Mouse (Mus musculus) ES-Bruce4 (cell line): Measurements from ENCODE around the gene Apopt1. TPM values are rescaled to one million over a fixed set of nuclear protein-coding genes. Genes with fewer than 3 reads are reported as not detected.
A peak's percentile ranks its signal among the peaks of the same experiment; 100 is the strongest.

Experiments used
- H3K27ac ChIP-seq: 2 replicates; pipeline ENCODE4 v1.5.1; 2012; ENCODE audit warnings: low read length, inconsistent platforms; ENCODE audit not compliant: insufficient read depth
- H3K27me3 ChIP-seq: 2 replicates; pipeline ENCODE4 v1.6.1; 2012; ENCODE audit warnings: mild to moderate bottlenecking, low read length, inconsistent platforms; ENCODE audit not compliant: control insufficient read depth, poor library complexity, insufficient read depth, severe bottlenecking
- H3K36me3 ChIP-seq: 2 replicates; pipeline ENCODE4 v1.6.1; 2012; ENCODE audit warnings: inconsistent platforms, mild to moderate bottlenecking, low read length, moderate library complexity; ENCODE audit not compliant: control insufficient read depth, poor library complexity, insufficient read depth, severe bottlenecking
- H3K4me1 ChIP-seq: one replicate; pipeline ENCODE4 v1.8.1; 2011; ENCODE audit warnings: low read length; ENCODE audit not compliant: control insufficient read depth, insufficient read depth
- H3K4me3 ChIP-seq: 2 replicates; pipeline ENCODE4 v1.5.1; 2011; ENCODE audit warnings: low read depth, mild to moderate bottlenecking, low read length
- H3K9ac ChIP-seq: 2 replicates; pipeline ENCODE4 v1.6.1; 2012; ENCODE audit warnings: low read depth, mild to moderate bottlenecking, inconsistent platforms; ENCODE audit not compliant: poor library complexity, severe bottlenecking
- H3K9me3 ChIP-seq: replicated peaks from 2 replicates; pipeline ENCODE4 v1.6.1; 2012; ENCODE audit warnings: mild to moderate bottlenecking, low read length, inconsistent platforms; ENCODE audit not compliant: control insufficient read depth, poor library complexity, insufficient read depth, severe bottlenecking
- CTCF ChIP-seq: IDR thresholded peaks from one replicate; pipeline ENCODE4 v1.8.1; 2011; ENCODE audit warnings: low read depth, low read length
- EP300 ChIP-seq: IDR thresholded peaks from 2 replicates; pipeline ENCODE4 v1.6.1; 2011; ENCODE audit warnings: low read depth, low read length; ENCODE audit not compliant: insufficient read depth
- POLR2A ChIP-seq: IDR thresholded peaks from one replicate; pipeline ENCODE4 v1.8.1; 2011; ENCODE audit warnings: low read length; ENCODE audit not compliant: insufficient read depth
- polyA plus RNA-seq: library from polyadenylated mRNA; stranded (reverse); fragments of >200 nt; gene quantifications from 2 replicates; pipeline ENCODE4 v1.2.4, GENCODE M21; 2011; ENCODE audit warnings: low read depth; ENCODE audit not compliant: missing spikeins, insufficient read depth, insufficient read length

The Apopt1 gene
- polyA plus RNA-seq, 1 experiment, result 49.4 TPM

GRCm38 (mm10) chr12:111677882-111678669 lies 35.0 kb upstream of the Apopt1 start, which contains the start of gene Trmt61a:
Trmt61a (plus strand) TSS chr12:111678105.
- H3K4me1 ChIP-seq, result peaks cover 4% of the 10 kb centered on the region
- H3K27ac ChIP-seq, result peak within 1 kb of the TSS; percentile 51
- no peaks in the 10 kb centered on the region for H3K36me3 ChIP-seq
- H3K9me3 ChIP-seq, result no peaks in the 10 kb centered on the region
- no peaks in the 10 kb centered on the region for H3K27me3 ChIP-seq
- peak within 1 kb of the TSS; percentile 90 for H3K4me3 ChIP-seq
- H3K9ac ChIP-seq, result peak within 1 kb of the TSS; percentile 64
- no peak for TF ChIP-seq CTCF
- TF ChIP-seq POLR2A, result peak; percentile 46

DNA sequence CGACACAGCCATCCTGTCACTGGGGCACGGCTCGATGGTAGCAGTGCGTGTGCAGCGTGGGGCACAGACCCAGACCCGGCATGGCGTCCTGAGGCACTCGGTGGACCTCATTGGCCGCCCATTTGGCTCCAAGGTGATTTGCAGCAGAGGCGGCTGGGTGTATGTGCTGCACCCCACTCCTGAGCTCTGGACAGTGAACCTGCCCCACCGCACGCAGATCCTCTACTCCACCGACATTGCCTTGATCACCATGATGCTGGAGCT lies 34.5 kb upstream of the Apopt1 start:
- Histone ChIP-seq H3K27ac (no peak overlapping the region), H3K4me3 (peak overlapping the region; percentile 90), H3K9me3 (no peaks in the 10 kb centered on the region), H3K27me3 (no peaks in the 10 kb centered on the region), H3K9ac (peak overlapping the region; percentile 64), H3K4me1 (peaks cover 4% of the 10 kb centered on the region), H3K36me3 (no peaks in the 10 kb centered on the region)
- TF ChIP-seq CTCF, result no peak
- TF ChIP-seq POLR2A, result no peak
- TF ChIP-seq EP300, result no peak

- Histone ChIP-seq H3K27me3 (no peaks in the 10 kb centered on the region), H3K4me1 (peaks cover 4% of the 10 kb centered on the region), H3K36me3 (no peaks in the 10 kb centered on the region), H3K9me3 (no peaks in the 10 kb centered on the region), H3K9ac (no peak overlapping the region), H3K4me3 (peak overlapping the region; percentile 90), H3K27ac (no peak overlapping the region)
- TF ChIP-seq POLR2A (no peak), CTCF (no peak), EP300 (no peak)
Observed at GRCm38 (mm10) chr12:111678997-111679396, 34.1 kb upstream of the Apopt1 start.

DNA sequence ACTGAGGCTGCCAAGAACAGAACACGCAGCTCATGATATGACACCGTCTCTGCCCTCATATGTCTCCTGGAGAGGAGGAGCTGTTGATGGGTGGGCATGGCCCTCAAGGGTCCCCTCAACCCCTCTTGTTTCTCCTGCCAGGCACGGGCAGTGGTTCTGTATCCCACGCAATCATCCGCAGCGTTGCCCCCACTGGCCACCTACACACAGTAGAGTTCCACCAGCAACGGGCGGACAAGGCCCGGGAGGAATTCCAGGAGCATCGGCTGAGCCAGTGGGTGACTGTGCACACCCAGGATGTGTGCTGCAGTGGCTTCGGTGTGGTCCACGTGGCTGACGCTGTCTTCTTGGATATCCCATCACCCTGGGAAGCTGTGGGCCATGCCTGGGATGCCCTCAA lies 32.4 kb upstream of the Apopt1 start:
- no peaks in the 10 kb centered on the region for H3K9me3 ChIP-seq
- no peak overlapping the region for H3K4me3 ChIP-seq
- TF ChIP-seq EP300 (no peak), CTCF (no peak), POLR2A (no peak)
- H3K9ac ChIP-seq, result no peak overlapping the region
- peaks cover 4% of the 10 kb centered on the region for H3K4me1 ChIP-seq
- H3K27ac ChIP-seq, result no peak overlapping the region
- H3K27me3 ChIP-seq, result no peaks in the 10 kb centered on the region
- H3K36me3 ChIP-seq, result no peaks in the 10 kb centered on the region

GRCm38 (mm10) chr12:111681305-111681704 lies 31.8 kb upstream of the Apopt1 start:
- H3K27ac ChIP-seq, result no peak overlapping the region
- no peaks in the 10 kb centered on the region for H3K9me3 ChIP-seq
- H3K4me3 ChIP-seq, result no peak overlapping the region
- H3K9ac ChIP-seq, result no peak overlapping the region
- TF ChIP-seq CTCF, result no peak
- no peak for TF ChIP-seq EP300
- no peak for TF ChIP-seq POLR2A
- no peaks in the 10 kb centered on the region for H3K27me3 ChIP-seq
- no peaks in the 10 kb centered on the region for H3K36me3 ChIP-seq
- H3K4me1 ChIP-seq, result peaks cover 4% of the 10 kb centered on the region

DNA sequence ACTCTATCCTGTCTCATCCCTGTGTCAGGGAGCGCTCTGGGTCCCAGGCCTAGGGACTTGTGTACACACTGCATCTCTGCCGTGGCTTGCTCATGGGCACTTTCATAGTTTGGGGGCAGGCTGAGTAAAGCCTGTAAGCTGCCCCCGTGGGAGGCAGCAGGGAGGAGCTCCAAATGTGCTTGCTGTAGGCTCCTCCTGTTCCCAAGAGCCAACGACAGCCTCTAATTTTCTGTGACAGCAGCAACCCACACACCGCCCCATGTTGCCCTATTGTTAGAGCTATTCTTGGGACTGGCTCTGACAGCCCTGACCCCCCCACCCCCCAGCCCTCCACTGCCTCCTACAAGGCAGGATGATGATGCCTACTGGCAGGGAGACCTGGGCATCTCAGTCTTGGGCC lies 31.1 kb upstream of the Apopt1 start:
- no peaks in the 10 kb centered on the region for H3K36me3 ChIP-seq
- H3K4me1 ChIP-seq, result peaks cover 4% of the 10 kb centered on the region
- no peak overlapping the region for H3K27ac ChIP-seq
- no peak overlapping the region for H3K4me3 ChIP-seq
- H3K27me3 ChIP-seq, result no peaks in the 10 kb centered on the region
- no peak for TF ChIP-seq CTCF
- no peak for TF ChIP-seq EP300
- no peak for TF ChIP-seq POLR2A
- no peaks in the 10 kb centered on the region for H3K9me3 ChIP-seq
- no peak overlapping the region for H3K9ac ChIP-seq
